Mouse (Mus musculus) ES-Bruce4 (cell line): ENCODE measurements around the gene Vdr. TPM values are rescaled to one million over a fixed set of nuclear protein-coding genes. Genes with fewer than 3 reads are reported as not detected.

ENCODE experiments used
- H3K27ac ChIP-seq: 2 replicates; pipeline ENCODE4 v1.5.1; 2012; ENCODE audit warnings: low read length, inconsistent platforms; ENCODE audit not compliant: insufficient read depth
- H3K27me3 ChIP-seq: 2 replicates; pipeline ENCODE4 v1.6.1; 2012; ENCODE audit warnings: mild to moderate bottlenecking, low read length, inconsistent platforms; ENCODE audit not compliant: control insufficient read depth, poor library complexity, insufficient read depth, severe bottlenecking
- H3K36me3 ChIP-seq: 2 replicates; pipeline ENCODE4 v1.6.1; 2012; ENCODE audit warnings: inconsistent platforms, mild to moderate bottlenecking, low read length, moderate library complexity; ENCODE audit not compliant: control insufficient read depth, poor library complexity, insufficient read depth, severe bottlenecking
- H3K4me1 ChIP-seq: one replicate; pipeline ENCODE4 v1.8.1; 2011; ENCODE audit warnings: low read length; ENCODE audit not compliant: control insufficient read depth, insufficient read depth
- H3K4me3 ChIP-seq: 2 replicates; pipeline ENCODE4 v1.5.1; 2011; ENCODE audit warnings: low read depth, mild to moderate bottlenecking, low read length
- H3K9ac ChIP-seq: 2 replicates; pipeline ENCODE4 v1.6.1; 2012; ENCODE audit warnings: low read depth, mild to moderate bottlenecking, inconsistent platforms; ENCODE audit not compliant: poor library complexity, severe bottlenecking
- H3K9me3 ChIP-seq: replicated peaks from 2 replicates; pipeline ENCODE4 v1.6.1; 2012; ENCODE audit warnings: mild to moderate bottlenecking, low read length, inconsistent platforms; ENCODE audit not compliant: control insufficient read depth, poor library complexity, insufficient read depth, severe bottlenecking
- CTCF ChIP-seq: IDR thresholded peaks from one replicate; pipeline ENCODE4 v1.8.1; 2011; ENCODE audit warnings: low read depth, low read length
- EP300 ChIP-seq: IDR thresholded peaks from 2 replicates; pipeline ENCODE4 v1.6.1; 2011; ENCODE audit warnings: low read depth, low read length; ENCODE audit not compliant: insufficient read depth
- POLR2A ChIP-seq: IDR thresholded peaks from one replicate; pipeline ENCODE4 v1.8.1; 2011; ENCODE audit warnings: low read length; ENCODE audit not compliant: insufficient read depth
- polyA plus RNA-seq: library from polyadenylated mRNA; stranded (reverse); fragments of >200 nt; gene quantifications from 2 replicates; pipeline ENCODE4 v1.2.4, GENCODE M21; 2011; ENCODE audit warnings: low read depth; ENCODE audit not compliant: missing spikeins, insufficient read depth, insufficient read length

The Vdr gene
- polyA plus RNA-seq, 1 experiment, result 1.6 TPM

DNA sequence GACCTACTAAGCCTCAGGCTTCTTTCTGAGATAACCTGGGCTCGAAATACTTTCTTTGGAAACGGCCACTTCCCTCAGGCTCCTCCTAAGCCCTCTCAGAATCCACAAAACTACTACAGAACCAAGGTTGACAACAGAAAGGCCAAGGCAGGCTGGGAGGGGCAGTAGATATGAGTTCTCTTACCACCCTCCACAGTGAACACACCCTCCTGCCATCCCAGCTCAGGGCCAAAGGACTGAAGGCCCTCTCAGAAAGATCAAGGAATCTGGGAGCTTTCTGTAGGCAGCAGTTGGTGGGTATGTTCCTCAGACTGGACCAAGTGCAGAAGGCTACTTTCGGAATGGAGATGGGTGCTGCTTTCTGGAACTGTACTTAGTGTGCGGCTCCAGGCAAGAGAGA, 95.2 kb downstream of the Vdr start:
- no peak for TF ChIP-seq EP300
- TF ChIP-seq POLR2A, result no peak
- no peak for TF ChIP-seq CTCF
- no peaks in the 10 kb centered on the region for H3K4me1 ChIP-seq
- H3K9ac ChIP-seq, result no peak overlapping the region
- no peaks in the 10 kb centered on the region for H3K36me3 ChIP-seq
- no peaks in the 10 kb centered on the region for H3K9me3 ChIP-seq
- H3K27me3 ChIP-seq, result no peaks in the 10 kb centered on the region
- H3K27ac ChIP-seq, result no peak overlapping the region
- H3K4me3 ChIP-seq, result no peak overlapping the region

DNA sequence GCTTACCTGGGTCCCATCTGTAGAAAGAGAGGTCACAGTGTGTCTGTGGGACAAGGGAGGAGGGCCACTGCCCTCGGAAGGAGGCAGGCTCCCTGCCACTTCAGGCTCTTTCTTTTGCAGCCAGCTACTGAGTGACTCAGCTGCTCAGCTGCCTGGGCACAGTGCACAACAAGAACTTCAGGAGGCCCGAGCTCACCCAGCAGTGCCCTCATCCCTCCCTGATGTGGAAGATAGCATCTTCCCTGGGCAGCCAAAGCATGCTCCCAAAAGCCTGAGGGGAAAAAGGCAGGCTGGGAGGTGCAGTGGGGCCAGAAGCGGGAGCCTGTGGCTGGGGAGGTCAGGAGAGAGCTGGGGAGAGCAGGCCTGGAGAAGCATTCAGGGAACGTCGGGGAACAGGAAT, 95.7 kb downstream of the Vdr start:
- Histone ChIP-seq H3K27ac (no peak overlapping the region), H3K36me3 (no peaks in the 10 kb centered on the region), H3K9me3 (no peaks in the 10 kb centered on the region), H3K4me1 (no peaks in the 10 kb centered on the region), H3K27me3 (no peaks in the 10 kb centered on the region), H3K4me3 (no peak overlapping the region), H3K9ac (no peak overlapping the region)
- no peak for TF ChIP-seq CTCF
- no peak for TF ChIP-seq POLR2A
- no peak for TF ChIP-seq EP300

DNA sequence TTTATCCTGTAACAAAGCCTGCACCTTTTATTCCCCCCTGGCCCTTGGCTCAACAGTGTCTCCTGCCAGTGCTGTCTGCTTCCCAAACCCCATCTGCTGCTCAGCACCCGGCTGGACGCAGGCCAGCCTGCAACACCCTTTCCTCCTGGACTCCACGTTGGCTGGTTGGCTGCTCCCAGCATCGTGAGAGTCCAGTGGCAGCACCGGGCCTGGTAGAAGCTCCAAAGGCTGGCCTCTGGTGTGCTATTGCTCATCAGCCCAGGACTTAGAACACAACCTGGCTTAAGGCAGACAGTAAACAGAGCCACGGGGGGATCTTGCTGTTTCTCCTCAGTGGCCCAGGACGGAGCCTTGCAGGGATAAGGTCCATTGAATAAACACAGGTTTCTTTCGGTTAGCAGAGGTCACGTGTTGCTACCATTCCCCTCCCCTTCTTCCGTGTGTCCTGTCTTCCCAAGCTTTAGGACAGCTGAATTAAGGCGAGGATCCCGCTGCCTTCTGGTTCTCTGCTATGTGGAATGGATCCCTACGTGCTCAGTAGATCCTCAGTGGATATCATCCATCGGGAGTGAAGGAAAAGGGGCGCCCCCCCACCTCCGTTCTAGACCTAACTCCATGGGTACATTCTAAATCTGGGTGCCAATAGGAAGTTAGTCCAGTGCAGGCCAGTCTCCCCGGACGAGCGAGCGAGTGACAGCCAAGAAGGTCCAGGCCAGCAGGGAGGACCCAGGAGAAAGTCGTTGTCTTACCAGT, 96.8 kb downstream of the Vdr start:
- H3K9me3 ChIP-seq, result no peaks in the 10 kb centered on the region
- no peak overlapping the region for H3K9ac ChIP-seq
- H3K4me3 ChIP-seq, result no peak overlapping the region
- no peaks in the 10 kb centered on the region for H3K4me1 ChIP-seq
- H3K27me3 ChIP-seq, result no peaks in the 10 kb centered on the region
- H3K27ac ChIP-seq, result no peak overlapping the region
- no peak for TF ChIP-seq CTCF
- no peak for TF ChIP-seq POLR2A
- no peak for TF ChIP-seq EP300
- no peaks in the 10 kb centered on the region for H3K36me3 ChIP-seq

DNA sequence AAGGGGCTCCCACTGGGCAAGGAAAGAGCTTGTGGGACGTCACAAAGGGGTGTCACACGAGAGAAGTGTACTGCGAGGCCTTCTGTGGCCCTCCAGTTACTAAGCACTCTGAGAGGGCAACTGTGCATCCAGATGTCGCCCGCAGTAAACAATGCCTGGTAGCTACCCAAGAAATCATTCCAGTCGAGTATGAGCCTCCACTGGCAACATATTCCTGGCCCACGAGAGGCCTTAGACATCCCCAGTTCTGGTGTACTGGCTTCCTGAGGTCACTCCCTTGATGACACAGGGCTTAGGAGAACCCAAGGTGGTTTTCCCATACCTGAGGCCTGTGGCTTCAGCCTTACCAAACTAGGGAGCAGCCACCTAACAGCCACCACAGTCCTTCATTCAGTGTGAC, 97.6 kb downstream of the Vdr start:
- no peaks in the 10 kb centered on the region for H3K9me3 ChIP-seq
- H3K27ac ChIP-seq, result no peak overlapping the region
- no peaks in the 10 kb centered on the region for H3K4me1 ChIP-seq
- no peak overlapping the region for H3K4me3 ChIP-seq
- H3K36me3 ChIP-seq, result no peaks in the 10 kb centered on the region
- H3K27me3 ChIP-seq, result no peaks in the 10 kb centered on the region
- TF ChIP-seq POLR2A, result no peak
- no peak for TF ChIP-seq CTCF
- TF ChIP-seq EP300, result no peak
- H3K9ac ChIP-seq, result no peak overlapping the region

DNA sequence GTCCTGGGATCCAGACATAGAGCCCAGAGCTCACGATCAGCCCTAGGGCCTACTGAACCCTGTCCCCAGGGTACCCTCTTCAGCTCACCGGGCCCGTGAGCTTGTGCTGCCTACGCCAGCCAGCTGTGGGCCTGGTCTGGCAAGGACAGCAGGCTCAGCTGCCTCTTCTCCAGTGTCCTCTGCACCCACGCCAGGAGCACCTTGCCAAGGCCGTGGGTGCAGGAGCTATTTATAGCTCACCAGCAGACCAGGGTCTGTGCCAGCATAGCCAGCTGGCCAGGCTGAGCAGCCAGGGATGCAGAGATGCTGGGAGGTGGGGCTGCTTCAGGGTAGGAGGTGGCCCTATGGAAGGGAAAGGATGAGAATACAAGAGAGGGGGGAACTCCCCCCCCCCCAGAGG, 98.3 kb downstream of the Vdr start:
- H3K4me3 ChIP-seq, result no peak overlapping the region
- H3K36me3 ChIP-seq, result no peaks in the 10 kb centered on the region
- TF ChIP-seq CTCF, result no peak
- no peak for TF ChIP-seq POLR2A
- no peaks in the 10 kb centered on the region for H3K4me1 ChIP-seq
- H3K9ac ChIP-seq, result no peak overlapping the region
- H3K27ac ChIP-seq, result no peak overlapping the region
- H3K27me3 ChIP-seq, result no peaks in the 10 kb centered on the region
- H3K9me3 ChIP-seq, result no peaks in the 10 kb centered on the region

DNA sequence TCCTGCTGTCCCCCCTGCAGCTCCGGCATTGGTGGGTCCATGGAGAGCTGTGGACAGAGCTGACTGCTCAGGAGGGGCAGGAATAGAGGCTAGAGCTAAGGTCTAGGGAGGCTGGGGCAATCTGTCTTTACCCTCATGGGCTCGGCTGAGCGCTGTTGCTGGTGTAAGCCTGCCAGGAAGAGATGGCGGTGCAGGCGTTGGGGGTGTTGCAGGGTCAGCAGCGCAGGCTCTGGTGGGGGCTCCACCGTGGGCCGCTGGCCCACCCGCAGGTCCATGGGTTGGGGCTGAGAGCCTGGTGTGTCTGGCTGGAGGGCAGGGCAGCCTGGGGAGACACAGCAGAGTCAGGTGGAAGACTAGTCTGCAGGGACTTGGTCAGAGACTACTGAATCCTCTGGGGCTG, 99.1 kb downstream of the Vdr start:
- no peaks in the 10 kb centered on the region for H3K9me3 ChIP-seq
- no peaks in the 10 kb centered on the region for H3K36me3 ChIP-seq

More for the DNA sequence above, 99.1 kb downstream of the Vdr start:
- Histone ChIP-seq H3K9ac (no peak overlapping the region), H3K27me3 (no peaks in the 10 kb centered on the region), H3K4me1 (no peaks in the 10 kb centered on the region), H3K27ac (no peak overlapping the region), H3K4me3 (no peak overlapping the region)
- TF ChIP-seq CTCF, result no peak
